Mouse (Mus musculus) CH12.LX (cell line): ENCODE measurements at regions not wholly inside any gene's neighbourhood (a gene's known extent, or its start where the extent isn't known, plus 50 kb on each side); places are given as distances from the start of the nearest gene placed in this dataset.
A peak's percentile ranks its signal among the peaks of the same experiment; 100 is the strongest.

ENCODE experiments used
- DNase-seq: peaks from one replicate; pipeline ENCODE4 v3.0.0-alpha.2; 2013; ENCODE audit errors: extremely low read depth
- H3K27ac ChIP-seq: 2 replicates; pipeline ENCODE4 v1.5.1; 2012; ENCODE audit warnings: low read depth, mild to moderate bottlenecking, control low read depth, moderate library complexity; ENCODE audit not compliant: insufficient read depth
- H3K27me3 ChIP-seq: replicated peaks from 2 replicates; pipeline ENCODE3; 2012; ENCODE audit warnings: inconsistent platforms
- H3K36me3 ChIP-seq, 2 experiments: replicated peaks in 1 of 2; 2 replicates each; pipeline versions ENCODE3 to v1.6.1; 2012; ENCODE audit warnings: inconsistent platforms in 1 of 2, low read length in 1 of 2, mild to moderate bottlenecking in 1 of 2, mixed read lengths in 1 of 2, moderate library complexity in 1 of 2; ENCODE audit not compliant: control insufficient read depth in 1 of 2, insufficient read depth in 1 of 2
- H3K4me1 ChIP-seq, 2 experiments: 2 replicates each; pipeline ENCODE4 v1.6.1; 2012; ENCODE audit warnings: inconsistent platforms in 1 of 2, moderate library complexity in 1 of 2; ENCODE audit not compliant: insufficient read depth in 2 of 2, control insufficient read depth in 1 of 2
- H3K4me2 ChIP-seq: 2 replicates; pipeline ENCODE4 v1.6.1; 2012; ENCODE audit warnings: low read depth, mild to moderate bottlenecking, control low read depth; ENCODE audit not compliant: poor library complexity, insufficient read depth, severe bottlenecking
- H3K4me3 ChIP-seq, 3 experiments: fragments of 150-350 bp in 1 of 3; sonication (generic) in 1 of 3; replicated peaks in 1 of 3; 2 replicates each; pipeline versions ENCODE3 to v1.5.1; 2011 to 2012; ENCODE audit warnings: low read depth in 2 of 3, low read length in 2 of 3, mild to moderate bottlenecking in 2 of 3, moderate library complexity in 2 of 3, control low read depth in 1 of 3, improper control_type of control experiment in 1 of 3, inconsistent platforms in 1 of 3, mixed read lengths in 1 of 3; ENCODE audit not compliant: poor library complexity in 1 of 3
- H3K79me2 ChIP-seq: replicated peaks from 2 replicates; pipeline ENCODE4 v1.6.1; 2012; ENCODE audit warnings: mild to moderate bottlenecking, moderate library complexity; ENCODE audit not compliant: control insufficient read depth, poor library complexity, insufficient read depth, severe bottlenecking; ENCODE audit errors: extremely low read depth
- H3K9ac ChIP-seq: 2 replicates; pipeline ENCODE4 v1.6.1; 2012; ENCODE audit warnings: low read depth, mild to moderate bottlenecking, control low read depth, moderate library complexity; ENCODE audit not compliant: insufficient read depth
- H3K9me3 ChIP-seq: replicated peaks from 2 replicates; pipeline ENCODE3; 2012; ENCODE audit warnings: low read length, inconsistent platforms, mixed read lengths
- BHLHE40 ChIP-seq: IDR thresholded peaks from 2 replicates; pipeline ENCODE4 v1.6.1; 2011; ENCODE audit warnings: mild to moderate bottlenecking, low read depth, low read length, improper control_type of control experiment
- CHD2 ChIP-seq: IDR thresholded peaks from 2 replicates; pipeline ENCODE4 v1.6.1; 2011; ENCODE audit warnings: low read length, improper control_type of control experiment
- E2F4 ChIP-seq: IDR thresholded peaks from 2 replicates; pipeline ENCODE4 v1.6.1; 2011; ENCODE audit warnings: low read depth, low read length, improper control_type of control experiment; ENCODE audit not compliant: insufficient replicate concordance
- EP300 ChIP-seq: IDR thresholded peaks from 2 replicates; pipeline ENCODE4 v1.6.1; 2011; ENCODE audit warnings: low read length, improper control_type of control experiment
- HCFC1 ChIP-seq: IDR thresholded peaks from 2 replicates; pipeline ENCODE4 v1.6.1; 2012; ENCODE audit warnings: low read depth, mild to moderate bottlenecking, inconsistent platforms, low read length, improper control_type of control experiment
- IRF4 ChIP-seq: IDR thresholded peaks from 2 replicates; pipeline ENCODE4 v1.6.1; 2014; ENCODE audit warnings: low read depth, mild to moderate bottlenecking, inconsistent platforms, low read length, improper control_type of control experiment
- JUN ChIP-seq: IDR thresholded peaks from 2 replicates; pipeline ENCODE4 v1.6.1; 2011; ENCODE audit warnings: low read depth, mild to moderate bottlenecking, low read length, improper control_type of control experiment, moderate library complexity; ENCODE audit not compliant: insufficient read depth
- MAX ChIP-seq: IDR thresholded peaks from 2 replicates; pipeline ENCODE4 v1.6.1; 2011; ENCODE audit warnings: low read length, improper control_type of control experiment
- MYC ChIP-seq: IDR thresholded peaks from 2 replicates; pipeline ENCODE4 v1.6.1; 2011; ENCODE audit warnings: low read depth, mild to moderate bottlenecking, improper control_type of control experiment, low read length
- NRF1 ChIP-seq: IDR thresholded peaks from 2 replicates; pipeline ENCODE4 v1.6.1; 2014; ENCODE audit warnings: low read depth, mild to moderate bottlenecking, inconsistent platforms, low read length, improper control_type of control experiment, moderate library complexity
- POLR2AphosphoS2 ChIP-seq: IDR thresholded peaks from 2 replicates; pipeline ENCODE4 v1.6.1; 2011; ENCODE audit warnings: low read depth, low read length, improper control_type of control experiment
- RAD21 ChIP-seq: IDR thresholded peaks from 2 replicates; pipeline ENCODE4 v1.6.1; 2011; ENCODE audit warnings: low read depth, mild to moderate bottlenecking, low read length, improper control_type of control experiment, moderate library complexity
- TBP ChIP-seq: conservative IDR thresholded peaks from 2 replicates; pipeline ENCODE4 v1.6.1; 2011; ENCODE audit warnings: low read depth, low read length, improper control_type of control experiment
- TCF12 ChIP-seq: IDR thresholded peaks from 2 replicates; pipeline ENCODE4 v1.6.1; 2014; ENCODE audit warnings: low read depth, mild to moderate bottlenecking, inconsistent platforms, low read length, improper control_type of control experiment
- USF2 ChIP-seq: conservative IDR thresholded peaks from 2 replicates; pipeline ENCODE4 v1.6.1; 2011; ENCODE audit warnings: low read depth, low read length, improper control_type of control experiment
- dilution Hi-C: fragments of 300-500 bp; cut with MboI; formaldehyde crosslinking; loops from 2 replicates; pipeline ENCODE4 v1.14.3; 2020; ENCODE audit warnings: low sequenced_read_pairs; ENCODE audit not compliant: extremely low pct_unique_long_range_greater_than_20kb, extremely low pct_ligation_motif_present
- in situ Hi-C: fragments of 300-500 bp; cut with MboI; formaldehyde crosslinking; loops from 3 replicates; pipeline ENCODE4 v1.14.3; 2019; ENCODE audit warnings: low sequenced_read_pairs, low pct_ligation_motif_present, low pct_unique_long_range_greater_than_20kb, mixed read lengths

- H3K4me1 ChIP-seq: peaks cover 7 to 9% of the 10 kb centered on the region in 2 experiments; a peak in 3 of 4 replicates
- H3K36me3 ChIP-seq: no peaks in the 10 kb centered on the region
- H3K4me2 ChIP-seq: no peak overlapping the region
- H3K4me3 ChIP-seq: no peak overlapping the region
- no peaks in the 10 kb centered on the region for H3K27me3 ChIP-seq
- no peaks in the 10 kb centered on the region for H3K79me2 ChIP-seq
- in situ Hi-C loops (no loop called here), dilution Hi-C loops (loop anchor here (25.0 kb wide), 1 partner anchor 343 kb away; the partner anchor contains the start of gene Gadd45g)
- H3K9me3 ChIP-seq: peaks cover 5% of the 10 kb centered on the region
- no peak overlapping the region for H3K27ac ChIP-seq
- H3K9ac ChIP-seq: no peak overlapping the region
- DNase-seq: no peak
- TF ChIP-seq TCF12 (0 out of 2 replicates have a peak, but pooled peaks have one; percentile 21), BHLHE40 (no peak; the same call in 1 of the 2 replicates), NRF1 (peak; percentile 66), EP300 (0 out of 2 replicates have a peak, but pooled peaks have one; percentile 24), MYC (no peak)
These were observed 333.5 kb downstream of the Gadd45g start for GRCm38 (mm10) chr13:52179977-52180376.

- DNase-seq: no peak
- TF ChIP-seq TCF12 (no peak), POLR2AphosphoS2 (no peak), CHD2 (no peak), USF2 (no peak), RAD21 (no peak), HCFC1 (no peak), MAX (no peak), TBP (no peak)
- Histone ChIP-seq H3K4me3 (no peak overlapping the region), H3K9me3 (no peaks in the 10 kb centered on the region), H3K36me3 (no peaks in the 10 kb centered on the region), H3K27me3 (no peaks in the 10 kb centered on the region), H3K4me2 (no peak overlapping the region), H3K27ac (no peak overlapping the region), H3K9ac (no peak overlapping the region), H3K79me2 (no peaks in the 10 kb centered on the region), H3K4me1 (peaks cover 15 to 20% of the 10 kb centered on the region in 2 experiments)
- dilution Hi-C loops: loop anchor here (25.0 kb wide), 1 partner anchor 346 kb away; the partner anchor contains the start of gene Gadd45g
- in situ Hi-C loops: no loop called here
These were observed 337.2 kb downstream of the Gadd45g start for GRCm38 (mm10) chr13:52183635-52184034.

- Histone ChIP-seq H3K79me2 (no peaks in the 10 kb centered on the region), H3K4me1 (peaks cover 13 to 25% of the 10 kb centered on the region in 2 experiments), H3K36me3 (no peaks in the 10 kb centered on the region), H3K27ac (no peak overlapping the region), H3K4me3 (no peak overlapping the region), H3K4me2 (no peak overlapping the region), H3K9me3 (no peaks in the 10 kb centered on the region)
- no peak for TF ChIP-seq JUN
- TF ChIP-seq IRF4: no peak
- no peak for TF ChIP-seq E2F4
- TF ChIP-seq, all 38 proteins: peak for 0
- DNase-seq: no peak
- dilution Hi-C loops: loop anchor here (25.0 kb wide), 1 partner anchor 348 kb away; the partner anchor contains the start of gene Gadd45g
- in situ Hi-C loops: no loop called here
- Histone ChIP-seq H3K9ac (no peak overlapping the region), H3K27me3 (no peaks in the 10 kb centered on the region)
These were observed 339.1 kb downstream of the Gadd45g start for GRCm38 (mm10) chr13:52185574-52185973.
